Mouse (Mus musculus) ES-CJ7 (cell line): ENCODE results near the gene Lrrc45.

Experiments
- DNase-seq: peaks from one replicate; pipeline ENCODE4 v3.0.0; 2011; ENCODE audit warnings: low read depth, low spot score

Gene Lrrc45

DNA sequence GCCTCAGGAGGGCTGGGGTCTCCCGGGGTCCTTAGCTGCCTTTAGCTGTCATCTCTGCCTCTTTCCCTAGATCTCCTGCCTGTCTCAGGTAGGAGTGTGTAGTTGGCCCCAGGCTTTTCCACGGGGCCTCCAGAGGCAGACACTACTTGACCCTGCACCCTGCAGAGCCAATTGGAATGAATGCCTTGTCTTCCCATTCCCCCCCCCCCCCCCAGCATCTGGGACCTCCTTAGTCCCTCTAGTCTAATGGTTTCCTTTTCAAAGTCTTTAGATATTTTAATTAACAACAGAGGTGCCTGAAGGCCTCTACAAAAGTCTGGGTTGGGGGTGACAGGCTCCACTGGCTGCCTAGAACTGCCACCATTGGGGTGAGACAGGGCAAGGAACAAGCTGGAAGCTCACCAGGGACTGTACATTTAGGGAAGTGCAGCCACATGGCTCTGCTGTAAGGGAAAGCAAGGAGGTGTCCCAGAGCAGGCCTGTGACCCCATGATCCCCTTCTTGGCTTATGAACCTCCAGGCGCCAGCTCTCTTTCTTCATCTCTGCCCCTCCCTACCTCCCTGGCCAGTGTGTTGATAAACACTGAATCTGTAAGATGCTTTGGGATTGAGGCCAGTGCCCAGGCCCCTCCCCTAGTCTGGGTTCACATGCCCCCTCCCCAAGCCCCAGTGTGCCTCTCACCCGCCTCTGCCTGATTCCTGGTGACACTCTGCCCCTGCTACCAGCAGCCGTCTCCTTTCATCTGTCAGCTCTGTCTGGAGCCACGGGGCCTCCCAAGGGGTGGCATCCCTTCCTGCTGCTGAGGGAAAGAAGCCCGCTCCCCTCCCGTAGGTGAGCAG lies 9.0 kb upstream of the Lrrc45 start:
- DNase-seq: peak; percentile 72

- DNase-seq: no peak
Observed at GRCm38 (mm10) chr11:120706120-120706519, 7.6 kb upstream of the Lrrc45 start.

DNA sequence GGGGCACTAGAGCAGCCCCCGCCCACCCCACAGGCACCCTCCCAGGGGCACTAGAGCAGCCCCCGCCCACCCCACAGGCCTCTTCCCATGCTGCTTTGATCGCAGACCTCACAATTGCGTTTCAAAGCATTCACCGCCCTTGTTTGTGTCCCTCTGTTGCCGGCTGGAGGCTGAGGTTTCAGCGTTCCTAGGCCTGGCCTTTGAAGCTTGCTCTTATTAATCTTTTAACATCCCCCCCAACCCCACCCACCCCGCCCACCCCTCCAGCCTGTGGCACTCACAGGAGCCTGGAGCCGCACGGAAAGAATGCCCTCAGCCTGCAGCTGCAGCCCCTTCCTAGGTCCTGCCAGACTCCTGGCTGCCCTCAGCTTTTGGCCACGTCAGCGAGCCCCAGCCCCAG lies 6.5 kb upstream of the Lrrc45 start:
- DNase-seq: peak; percentile 71

GRCm38 (mm10) chr11:120707969-120708368 lies 5.8 kb upstream of the Lrrc45 start:
- no peak for DNase-seq

DNA sequence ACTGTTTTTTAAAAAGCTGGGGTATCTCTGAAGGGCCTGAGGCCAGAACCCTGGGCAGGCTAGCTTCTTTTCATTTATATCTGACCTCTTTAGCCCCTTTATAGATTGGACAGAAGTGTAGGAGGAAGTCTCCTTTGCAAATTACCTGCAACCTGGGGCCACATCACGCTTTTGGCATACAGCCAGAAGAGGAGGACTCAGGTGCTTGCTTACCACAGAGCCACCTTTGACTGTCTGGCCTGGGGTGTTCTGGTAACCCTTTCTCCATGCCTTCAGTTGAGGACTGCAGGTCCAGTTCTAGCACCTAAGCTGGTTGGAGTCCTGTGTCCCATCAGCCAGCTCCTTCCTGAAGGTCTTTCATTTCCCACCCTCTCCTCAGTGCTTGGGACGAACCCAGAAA lies 4.2 kb upstream of the Lrrc45 start:
- no peak for DNase-seq

GRCm38 (mm10) chr11:120710672-120711071 lies 3.1 kb upstream of the Lrrc45 start:
- no peak for DNase-seq

DNA sequence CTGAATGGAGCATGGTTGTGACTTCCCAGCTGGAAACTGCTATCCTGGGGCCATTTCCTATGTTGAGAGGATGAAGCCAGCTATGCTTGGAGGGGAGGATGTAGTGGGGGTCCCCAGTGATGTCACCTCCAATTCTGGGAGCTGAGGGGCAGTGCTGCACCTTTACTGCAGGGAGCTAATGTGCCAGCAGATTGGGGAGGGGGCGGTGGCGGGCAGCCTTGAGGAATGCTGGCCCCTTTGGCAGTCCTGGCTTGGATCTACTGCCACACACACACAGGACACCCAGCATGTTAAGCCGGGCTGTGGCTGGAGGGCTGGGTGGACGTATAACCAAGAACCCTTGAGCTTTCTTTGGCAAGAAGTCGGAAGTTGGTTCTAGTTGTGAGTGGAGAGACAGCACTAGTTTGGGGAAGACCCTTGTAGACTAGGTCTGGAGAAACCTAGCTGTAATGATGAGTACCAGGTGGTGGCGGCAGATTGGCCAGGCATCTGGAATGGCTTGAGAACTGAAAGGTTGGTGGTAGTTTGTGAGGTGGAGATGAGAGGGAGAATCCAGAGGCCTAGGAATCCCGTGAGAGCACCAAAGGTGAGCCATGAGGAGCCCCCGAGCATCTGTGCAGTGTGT lies 1.6 kb upstream of the Lrrc45 start:
- DNase-seq: no peak

DNA sequence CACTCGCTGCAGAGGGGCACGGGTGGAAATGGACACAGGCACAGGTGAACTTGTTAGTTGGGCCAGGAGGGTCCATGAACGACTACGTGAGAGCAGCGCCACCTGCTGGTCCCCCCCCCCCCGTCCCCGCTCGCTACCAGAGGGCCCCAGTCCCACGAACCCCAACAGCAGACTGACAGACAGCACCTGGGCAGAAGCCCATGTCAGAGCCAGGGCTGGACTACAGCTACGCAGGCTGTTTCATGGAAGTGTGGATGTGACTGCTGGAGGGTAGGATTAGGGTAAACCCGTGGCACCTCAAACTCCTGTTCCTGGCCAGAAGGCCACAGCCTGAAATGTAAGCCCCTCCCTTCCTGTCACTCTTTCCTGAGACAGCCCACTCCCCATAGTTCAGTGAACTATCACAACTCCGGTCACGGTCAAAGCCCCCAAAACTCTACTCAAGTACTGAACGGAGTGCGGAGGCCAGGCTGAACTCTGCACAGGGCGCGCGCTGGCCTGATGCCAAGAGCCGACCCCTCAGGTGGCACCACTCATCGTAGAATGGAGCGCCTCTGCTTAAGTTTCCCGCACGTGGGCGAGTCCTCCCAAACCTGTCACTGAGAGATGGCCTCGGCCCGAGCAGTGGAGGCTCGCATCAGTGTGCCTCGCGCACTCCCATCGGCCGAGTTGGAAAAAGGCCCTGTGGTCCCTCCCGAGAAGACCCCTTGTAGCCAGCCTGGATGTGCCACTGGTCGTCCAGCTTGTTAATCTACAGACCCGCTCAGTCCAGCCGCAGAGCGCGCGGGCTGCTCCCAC lies 755 bp upstream of the Lrrc45 start:
- DNase-seq: peak; percentile 55

GRCm38 (mm10) chr11:120714546-120714945 lies 821 bp downstream of the Lrrc45 start:
- no peak for DNase-seq

GRCm38 (mm10) chr11:120715131-120715530 lies 1.4 kb downstream of the Lrrc45 start:
- DNase-seq: no peak

- DNase-seq: no peak
Observed at GRCm38 (mm10) chr11:120719242-120719641, 5.5 kb downstream of the Lrrc45 start.

DNA sequence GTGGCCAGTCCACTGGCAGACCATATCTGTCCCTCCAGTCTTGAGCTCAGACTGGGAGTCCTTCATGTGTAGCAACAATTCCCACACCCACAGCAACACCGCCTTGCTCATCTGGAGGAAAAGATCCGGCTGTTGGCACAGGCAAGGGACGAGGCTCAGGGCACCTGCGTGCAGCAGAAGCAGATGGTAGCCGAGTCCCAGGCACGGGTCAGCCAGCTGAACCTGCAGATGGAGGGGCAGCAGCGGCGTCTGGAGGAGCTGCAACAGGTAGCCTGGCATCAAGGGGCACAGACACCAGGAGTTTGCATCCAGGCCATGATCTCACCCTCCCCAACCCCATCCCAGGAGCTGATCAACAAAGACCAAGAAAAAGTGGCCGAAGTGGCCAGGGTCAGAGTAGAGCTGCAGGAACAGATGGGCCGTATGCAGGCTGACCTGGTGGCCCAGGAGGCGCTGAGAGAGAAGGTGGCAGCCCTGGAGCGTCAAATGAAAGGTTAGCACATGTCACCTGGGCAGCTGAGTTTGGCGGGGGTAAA lies 6.2 kb downstream of the Lrrc45 start:
- DNase-seq: no peak

DNA sequence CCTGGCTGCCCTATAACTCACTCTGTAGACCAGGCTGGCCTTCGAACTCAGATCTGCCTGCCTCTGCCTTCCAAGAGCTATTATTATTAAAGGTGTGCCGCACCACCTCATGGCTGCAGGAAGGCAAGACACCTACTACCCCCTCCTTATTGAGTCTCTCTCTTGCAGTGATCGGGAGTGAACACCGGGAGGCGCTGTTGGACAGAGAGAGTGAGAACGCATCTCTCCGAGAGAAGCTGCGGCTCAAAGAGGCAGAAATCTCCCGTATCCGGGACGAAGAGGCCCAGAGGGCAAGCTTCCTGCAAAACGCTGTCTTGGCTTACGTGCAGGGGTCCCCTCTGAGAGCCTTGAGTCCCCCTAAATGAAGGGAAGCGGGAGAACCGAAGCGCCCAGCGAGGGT lies 6.7 kb downstream of the Lrrc45 start:
- DNase-seq: peak; percentile 95

DNA sequence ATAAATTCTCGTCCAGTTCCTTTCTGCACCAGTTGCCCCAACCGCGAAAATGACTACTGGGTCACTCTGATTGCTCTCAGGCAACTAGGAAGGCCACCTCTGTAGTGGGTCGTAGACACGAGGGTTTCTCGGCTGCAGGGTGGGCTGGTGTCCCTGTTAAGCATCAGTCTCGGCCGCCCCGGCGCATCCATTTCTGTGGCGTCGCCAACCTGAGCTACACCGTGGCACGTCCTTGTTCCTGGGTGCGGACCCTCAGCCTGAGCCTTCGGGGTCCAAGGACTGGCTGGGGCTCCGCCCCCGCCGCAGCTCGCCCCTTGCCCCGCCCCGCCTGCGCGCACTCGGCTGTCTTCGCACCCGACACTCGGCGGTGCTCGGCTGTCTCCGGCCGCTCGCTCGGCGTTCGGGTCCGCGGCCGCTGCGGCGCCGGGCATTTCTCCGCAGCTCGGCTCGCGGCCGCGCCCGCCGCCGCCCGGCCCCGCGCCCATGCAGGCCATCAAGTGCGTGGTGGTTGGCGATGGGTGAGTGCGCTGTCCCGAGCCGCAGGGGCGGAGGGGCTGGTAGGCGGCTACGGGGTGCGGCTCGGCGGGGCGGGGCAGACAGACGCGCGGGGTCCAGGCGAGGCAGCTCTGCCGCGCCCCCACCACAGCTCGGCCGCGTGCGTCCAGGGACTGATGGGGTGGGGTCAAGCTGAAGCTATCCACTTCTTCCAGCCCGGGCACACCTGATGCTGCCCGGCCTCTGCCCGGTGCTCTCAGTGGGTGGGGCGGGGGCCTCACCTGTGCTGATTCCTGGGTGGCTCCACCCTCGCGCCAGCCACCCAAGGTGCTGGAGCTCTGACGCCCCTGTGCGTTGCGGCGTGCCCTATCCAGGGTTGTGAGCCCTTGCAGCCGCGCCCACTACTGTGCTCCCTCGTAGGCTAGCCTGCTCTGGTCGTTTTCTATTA lies 7.7 kb downstream of the Lrrc45 start, which contains the start of gene Rac3:
TSS of gene Rac3 (plus strand) at position 347 of the 943 bp plus-strand sequence.
- DNase-seq: peak; percentile 62

DNA sequence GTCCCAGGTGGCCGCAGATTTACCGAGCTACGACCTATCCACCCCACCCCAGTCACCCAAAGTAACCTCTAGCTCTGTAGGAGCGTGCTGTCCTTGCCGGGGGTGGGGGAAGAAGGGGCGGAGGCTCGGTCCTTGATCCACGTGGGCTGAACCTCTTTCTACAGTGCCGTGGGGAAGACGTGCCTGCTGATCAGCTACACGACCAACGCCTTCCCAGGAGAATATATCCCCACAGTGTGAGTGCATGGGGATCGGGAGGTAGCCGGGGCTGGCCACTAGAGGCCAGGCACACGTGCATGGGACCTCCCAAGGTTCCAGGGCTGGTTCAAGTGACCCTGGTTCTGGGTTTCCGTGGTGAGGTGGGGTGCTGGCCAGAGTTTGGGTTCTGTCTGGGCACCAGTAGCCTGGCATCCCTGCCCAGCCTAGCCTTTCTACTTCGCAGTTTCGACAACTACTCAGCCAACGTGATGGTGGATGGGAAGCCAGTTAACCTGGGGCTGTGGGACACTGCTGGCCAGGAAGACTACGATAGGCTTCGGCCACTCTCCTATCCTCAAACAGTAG lies 8.4 kb downstream of the Lrrc45 start:
- no peak for DNase-seq

DNA sequence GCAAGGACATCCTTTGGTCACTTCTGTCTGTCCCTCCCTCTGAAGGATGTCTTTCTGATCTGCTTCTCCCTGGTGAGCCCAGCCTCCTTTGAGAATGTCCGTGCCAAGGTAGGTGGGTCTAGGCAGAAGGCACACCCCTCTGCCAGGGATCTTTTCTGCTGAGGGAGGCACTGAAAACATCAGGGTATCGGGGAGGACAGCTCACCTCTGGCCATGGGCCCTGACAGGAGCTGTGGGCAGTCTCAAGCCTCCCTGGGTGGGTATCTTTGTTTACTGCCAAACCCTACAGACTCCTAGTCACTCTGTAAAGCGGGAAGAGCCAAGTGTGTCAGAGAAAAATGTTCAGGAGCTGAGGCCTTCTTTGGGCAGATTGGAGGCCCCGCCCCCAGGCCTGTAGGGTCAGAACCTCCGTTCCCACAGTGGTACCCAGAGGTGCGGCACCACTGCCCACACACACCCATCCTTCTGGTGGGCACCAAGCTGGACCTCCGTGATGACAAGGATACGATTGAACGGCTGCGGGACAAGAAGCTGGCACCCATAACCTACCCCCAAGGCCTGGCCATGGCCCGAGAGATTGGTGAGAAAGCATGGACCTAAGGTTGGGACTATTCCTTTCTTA lies 9.1 kb downstream of the Lrrc45 start:
- no peak for DNase-seq

DNA sequence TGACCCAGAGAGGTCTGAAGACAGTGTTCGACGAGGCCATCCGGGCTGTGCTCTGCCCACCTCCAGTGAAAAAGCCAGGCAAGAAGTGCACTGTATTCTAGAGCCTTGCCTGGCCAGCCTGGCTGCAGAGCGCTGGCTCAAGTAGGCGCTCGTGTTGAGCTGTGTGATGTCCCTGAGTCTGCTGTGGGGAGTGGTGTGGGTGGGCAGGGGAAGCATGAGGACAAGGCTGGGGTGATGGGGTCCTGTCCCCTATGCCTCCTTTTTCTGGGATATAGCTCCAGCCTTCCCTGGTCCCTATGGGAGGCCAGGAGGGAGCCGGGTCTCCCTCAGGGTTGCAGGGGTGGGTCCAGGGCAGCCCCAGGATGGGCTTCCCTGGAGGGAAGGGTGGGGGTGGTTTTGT lies 9.8 kb downstream of the Lrrc45 start:
- no peak for DNase-seq

DNA sequence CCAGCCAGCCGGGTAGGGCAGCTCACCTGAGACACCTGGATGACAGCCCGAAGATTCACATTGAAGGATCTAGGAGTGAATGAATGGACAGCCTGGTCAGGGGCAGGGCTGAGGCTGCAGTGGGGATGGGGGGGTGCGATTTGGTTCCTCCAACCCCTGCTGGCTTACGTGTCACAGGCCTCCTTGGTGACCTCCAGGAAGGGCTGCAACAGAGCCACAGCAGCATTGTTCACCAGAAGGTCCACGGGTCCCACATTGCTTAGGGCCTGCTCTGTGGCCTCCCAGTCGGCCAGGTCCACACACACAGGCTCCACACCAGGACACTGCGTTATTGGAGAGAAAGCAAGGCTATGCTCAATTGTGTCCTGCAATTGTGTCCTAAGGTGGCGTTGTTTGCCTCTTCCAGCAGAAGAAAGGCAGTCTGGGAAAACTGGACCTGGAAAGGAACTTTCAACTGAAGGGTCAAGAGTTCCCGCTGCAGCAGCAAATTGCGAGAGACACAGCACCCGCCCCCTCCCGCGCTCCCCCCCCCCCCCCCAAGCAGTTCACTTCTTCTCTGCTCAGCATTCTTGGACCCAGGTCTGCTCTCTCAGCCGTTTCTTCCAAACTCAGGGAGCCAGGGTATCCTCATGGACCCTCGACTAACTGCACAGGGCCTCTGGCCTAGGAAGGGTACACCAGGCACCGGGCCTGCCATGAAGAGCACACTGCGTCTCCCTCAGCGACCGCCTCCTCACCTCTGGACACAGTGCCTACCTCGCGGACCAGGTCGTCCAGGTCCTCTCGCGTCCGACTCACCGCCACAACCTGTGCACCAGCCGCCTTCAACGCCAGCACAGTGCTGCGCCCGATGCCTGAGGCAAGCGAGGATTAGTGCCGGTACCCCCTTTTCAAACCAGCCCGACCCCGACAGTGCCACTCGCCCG lies 12.8 kb downstream of the Lrrc45 start:
- no peak for DNase-seq

DNA sequence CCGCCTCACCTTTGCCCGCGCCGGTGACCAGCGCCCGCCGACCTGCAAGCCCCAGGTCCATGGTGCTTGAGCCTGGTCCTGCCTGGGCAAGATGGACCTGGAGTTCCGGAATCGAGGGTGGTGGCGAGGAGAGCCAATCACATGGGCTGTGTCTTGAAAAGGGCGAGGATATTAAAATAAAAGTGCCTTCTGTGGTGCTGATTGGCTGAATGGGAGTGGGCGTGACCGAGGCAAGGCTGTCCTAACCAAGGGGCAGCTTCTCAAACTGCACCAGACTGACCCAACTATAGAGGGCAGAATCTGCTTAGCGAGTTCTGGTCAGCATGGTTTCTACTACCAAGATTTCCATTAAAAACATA lies 13.4 kb downstream of the Lrrc45 start, which contains the start of gene Dcxr:
TSS of gene Dcxr (minus strand) at position 113 of the 359 bp plus-strand sequence.
- peak; percentile 87 for DNase-seq
